9 mouse cellular contexts compared by ENCODE assay signal in genomic region chr6:114917129-114917528, GRCm38 (mm10). TPM values are rescaled to one million over a fixed set of nuclear protein-coding genes. Genes with fewer than 3 reads are reported as not detected.
DNase-seq lines count a peak whose midpoint lies in the region; ATAC-seq lines count a peak whose summit lies in the region.
"Had no signal": no experiment of that assay in that cellular context is flagged by ENCODE, and none has a peak within 500 bp of the region (broad histone marks: within the 10 kb centered on the region; RNA-seq: fewer than 3 reads in every experiment).

No protein-coding gene starts in this region.

- peaks cover 67% of the 10 kb centered on the region for H3K4me1 ChIP-seq in liver, embryonic 11.5 days (replicated peaks; ENCODE audit: control insufficient read depth, insufficient read depth, low read length)
- peaks cover 85% of the 10 kb centered on the region for H3K4me1 ChIP-seq in forebrain, embryonic 12.5 days
- H3K4me1 ChIP-seq in limb, embryonic 10.5 days: peaks cover 77% of the 10 kb centered on the region
- peaks cover 86% of the 10 kb centered on the region for H3K4me1 ChIP-seq in neural tube, embryonic 15.5 days

- H3K36me3 ChIP-seq in liver, embryonic 11.5 days (ENCODE audit: control insufficient read depth, insufficient read depth, low read length): peaks cover 3% of the 10 kb centered on the region; the same call in 1 of the 2 replicates
- no peaks in the 10 kb centered on the region for H3K36me3 ChIP-seq in forebrain, embryonic 12.5 days (replicated peaks)
- peaks cover 9% of the 10 kb centered on the region for H3K36me3 ChIP-seq in limb, embryonic 10.5 days
- no peaks in the 10 kb centered on the region for H3K36me3 ChIP-seq in neural tube, embryonic 15.5 days

- no peaks in the 10 kb centered on the region for H3K27me3 ChIP-seq in liver, embryonic 11.5 days (replicated peaks; ENCODE audit: control insufficient read depth, insufficient read depth, low read length)
- no peaks in the 10 kb centered on the region for H3K27me3 ChIP-seq in forebrain, embryonic 12.5 days
- H3K27me3 ChIP-seq in limb, embryonic 10.5 days (ENCODE audit: low read depth, poor library complexity, severe bottlenecking): no peaks in the 10 kb centered on the region
- H3K27me3 ChIP-seq in neural tube, embryonic 15.5 days (replicated peaks): no peaks in the 10 kb centered on the region
- H3K27me3 ChIP-seq: Patski had no signal

- no peak overlapping the region; the same call in 1 of the 2 replicates for H3K4me3 ChIP-seq in liver, embryonic 11.5 days (ENCODE audit: low read depth, low read length)
- H3K4me3 ChIP-seq in forebrain, embryonic 12.5 days (replicated peaks): peak overlapping the region; percentile 24; the same call in 1 of the 2 replicates
- H3K4me3 ChIP-seq in limb, embryonic 10.5 days: peak overlapping the region; percentile 73
- H3K4me3 ChIP-seq in neural tube, embryonic 15.5 days (replicated peaks): no peak overlapping the region; the same call in 1 of the 2 replicates

- H3K9me3 ChIP-seq in liver, embryonic 11.5 days (ENCODE audit: control insufficient read depth, low read length): no peaks in the 10 kb centered on the region
- H3K9me3 ChIP-seq in forebrain, embryonic 12.5 days: no peaks in the 10 kb centered on the region
- H3K9me3 ChIP-seq in limb, embryonic 10.5 days (replicated peaks): no peaks in the 10 kb centered on the region
- H3K9me3 ChIP-seq in neural tube, embryonic 15.5 days (replicated peaks): no peaks in the 10 kb centered on the region

- no peak overlapping the region for H3K9ac ChIP-seq in liver, embryonic 11.5 days (ENCODE audit: low read depth, low read length)
- H3K9ac ChIP-seq in forebrain, embryonic 12.5 days: no peak overlapping the region
- H3K9ac ChIP-seq in neural tube, embryonic 15.5 days (replicated peaks): no peak overlapping the region

- ATAC-seq in liver, embryonic 11.5 days (replicated peaks; ENCODE audit: low FRiP score): no peak
- ATAC-seq in forebrain, embryonic 12.5 days (ENCODE audit: low FRiP score): no peak
- no peak for ATAC-seq in neural tube, embryonic 15.5 days (ENCODE audit: low FRiP score)
- ATAC-seq: Patski had no signal

- DNase-seq in liver, embryonic 11.5 days (ENCODE audit: low spot score): no peak
- no peak for DNase-seq in liver
- no peak for DNase-seq in limb, embryonic 10.5 days (ENCODE audit: low spot score)
- no peak for DNase-seq in cerebellum, postnatal 36 days
- DNase-seq in frontal cortex, postnatal 25 days (ENCODE audit: low spot score in 2 of 2): no peak
- DNase-seq in ovary, adult 18-20 months (ENCODE audit: low spot score): no peak

- H3K4me2 ChIP-seq in liver, embryonic 11.5 days: peak overlapping the region; percentile 56
- H3K4me2 ChIP-seq in forebrain, embryonic 12.5 days: peak overlapping the region; percentile 71
- H3K4me2 ChIP-seq in neural tube, embryonic 15.5 days: peak overlapping the region; percentile 60

- H3K27ac ChIP-seq in liver, embryonic 11.5 days (ENCODE audit: low read depth, low read length): no peak overlapping the region
- peak overlapping the region; percentile 75 for H3K27ac ChIP-seq in forebrain, embryonic 12.5 days
- peak overlapping the region; percentile 76 for H3K27ac ChIP-seq in limb, embryonic 10.5 days
- peak overlapping the region; percentile 65; the same call in 1 of the 2 replicates for H3K27ac ChIP-seq in neural tube, embryonic 15.5 days (replicated peaks)

- WGBS in liver, embryonic 11.5 days: 64% methylated on average over 11 of the region's 11 CpGs
- WGBS in forebrain, embryonic 12.5 days: 48% methylated on average over 11 of the region's 11 CpGs
- WGBS in limb, embryonic 10.5 days: 41% methylated on average over 11 of the region's 11 CpGs
- WGBS in neural tube, embryonic 15.5 days: 29% methylated on average over 11 of the region's 11 CpGs

RNA-seq across cellular contexts. Expression of gene Vgll4, which starts 52.7 kb away (rescaled TPM):
- polyA plus RNA-seq in liver, embryonic 11.5 days (2014; fragmentation: Nextera tagmentation; extraction: Ambion mirVana): 34.3 and 37.8 TPM in 2 replicates
- polyA plus RNA-seq in forebrain, embryonic 12.5 days (2016; fragmentation: Nextera tagmentation; extraction: Ambion mirVana): 91.2 and 96.1 TPM in 2 replicates
- polyA plus RNA-seq in limb, embryonic 10.5 days (2016; fragmentation: Nextera tagmentation; extraction: Ambion mirVana): 114 and 129 TPM in 2 replicates
- 51.4 and 64.5 TPM in 2 replicates for polyA plus RNA-seq in neural tube, embryonic 15.5 days (2015; fragmentation: Nextera tagmentation; extraction: Ambion mirVana)

Comparison
In these comparisons a context has a peak if more than half of its experiments do, and no peak if none do; other contexts are left out.
1. H3K4me3 ChIP-seq: peak in forebrain, embryonic 12.5 days (single experiment) and limb, embryonic 10.5 days (single experiment); none in liver, embryonic 11.5 days (single experiment) and neural tube, embryonic 15.5 days (single experiment).
2. Peak in every context shown above with its lines, with median percentiles within 50 percentile points of each other: H3K4me2 ChIP-seq.